Mouse (Mus musculus) retina, postnatal 1 day (tissue): ENCODE measurements around the gene Hoxc5.

Source experiments
- DNase-seq: peaks from one replicate; pipeline ENCODE4 v3.0.0-alpha.2; 2012

The Hoxc5 gene

DNA sequence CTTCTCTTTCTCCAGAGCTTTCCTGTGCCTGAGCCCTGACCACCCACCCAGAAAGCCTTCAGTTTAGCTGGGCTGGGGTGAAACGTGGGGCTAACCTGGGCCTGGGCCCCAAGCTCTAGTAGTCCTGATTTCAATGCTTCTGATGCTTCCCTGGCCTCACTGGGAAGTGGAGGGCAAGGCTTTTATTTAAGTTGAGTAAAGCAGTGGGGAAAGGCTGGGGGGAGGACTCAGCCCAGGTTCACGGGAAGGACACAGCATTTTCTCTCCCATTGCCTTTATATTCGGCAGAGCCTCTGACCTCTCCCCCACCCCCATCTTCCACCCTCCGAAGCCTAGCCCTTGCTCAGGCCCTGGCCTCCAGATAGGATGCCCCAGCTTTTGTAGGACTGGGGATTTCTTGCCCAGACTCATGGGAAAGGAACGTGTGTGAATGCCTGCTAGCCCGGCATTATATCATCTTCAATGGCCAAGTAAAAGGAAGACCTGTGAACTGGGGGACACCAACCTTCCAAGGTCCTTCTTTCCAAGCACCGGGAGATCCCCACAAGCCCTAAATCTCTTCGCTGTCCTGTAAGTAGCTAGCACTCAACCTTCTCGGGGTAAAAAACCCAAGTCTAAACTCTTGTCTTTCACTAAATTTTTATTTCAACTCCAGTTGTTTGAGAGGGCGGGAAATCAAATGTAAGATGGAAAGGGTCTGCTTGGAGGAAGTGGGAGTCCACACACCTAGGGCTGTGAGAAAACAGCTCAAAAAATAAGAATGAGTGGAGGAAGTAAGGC is 71.6 kb downstream of the Hoxc5 start:
- DNase-seq: no peak

GRCm38 (mm10) chr15:103039609-103040008 is 72.4 kb downstream of the Hoxc5 start:
- DNase-seq: no peak

DNA sequence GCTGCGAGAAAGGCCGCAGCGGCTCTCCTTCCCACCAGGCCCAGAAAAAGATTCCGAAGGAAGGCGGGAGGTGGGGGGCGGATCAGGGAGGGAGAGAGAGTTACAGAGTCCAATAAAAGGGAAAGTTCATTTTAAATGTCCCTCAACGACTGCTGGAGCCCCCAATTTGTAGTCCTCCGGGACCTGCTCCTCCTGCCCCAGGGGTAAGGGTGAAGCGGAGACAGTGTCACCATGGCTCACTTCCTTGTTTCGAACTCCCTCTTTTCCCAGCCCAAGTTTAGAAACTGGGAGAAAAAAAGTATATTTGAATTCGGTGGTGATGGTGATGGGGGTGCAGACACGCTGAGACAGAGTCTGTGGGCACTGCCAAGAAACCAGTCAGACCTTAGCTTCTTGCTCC is 73.4 kb downstream of the Hoxc5 start:
- no peak for DNase-seq

DNA sequence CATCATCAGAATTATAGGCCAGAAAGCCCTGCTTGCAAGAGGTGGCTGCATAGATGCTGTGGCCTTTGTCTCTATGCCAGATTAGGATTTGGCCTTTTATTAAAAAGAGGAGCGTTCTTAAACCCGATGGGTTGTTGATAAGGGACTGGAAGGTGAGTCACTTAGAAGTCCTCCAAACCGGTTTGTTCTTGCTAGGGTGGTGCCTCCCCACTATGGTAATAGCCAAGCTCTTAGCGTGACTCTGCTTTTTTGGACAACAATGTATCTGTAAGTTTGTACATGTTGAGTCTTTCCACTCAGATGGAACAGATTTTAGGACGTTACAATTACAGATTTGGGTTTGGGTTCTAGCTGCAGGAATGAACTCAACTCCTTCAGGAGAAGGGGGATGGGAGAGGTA is 74.4 kb downstream of the Hoxc5 start:
- no peak for DNase-seq

GRCm38 (mm10) chr15:103042209-103042608 is 75.0 kb downstream of the Hoxc5 start:
- no peak for DNase-seq

DNA sequence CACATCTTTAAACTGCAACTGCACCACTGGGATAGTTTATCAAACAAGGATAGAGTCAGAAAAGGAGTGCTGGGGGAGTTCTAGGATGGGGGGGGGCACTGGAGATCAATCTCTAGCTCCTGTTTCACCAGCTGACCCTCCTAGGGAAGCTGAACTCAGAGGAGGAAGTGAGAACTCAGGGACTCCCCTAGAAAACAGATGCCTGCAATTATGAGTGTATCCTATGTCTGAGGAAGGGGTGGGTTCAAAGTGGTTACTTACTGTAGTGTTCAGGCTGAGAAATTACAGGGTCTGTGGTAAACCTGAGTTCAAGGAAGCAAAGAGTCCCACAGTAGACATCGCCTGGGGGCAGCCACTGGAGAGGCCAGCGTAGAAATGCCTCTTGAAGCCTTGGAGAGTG is 84.4 kb downstream of the Hoxc5 start:
- DNase-seq: no peak

DNA sequence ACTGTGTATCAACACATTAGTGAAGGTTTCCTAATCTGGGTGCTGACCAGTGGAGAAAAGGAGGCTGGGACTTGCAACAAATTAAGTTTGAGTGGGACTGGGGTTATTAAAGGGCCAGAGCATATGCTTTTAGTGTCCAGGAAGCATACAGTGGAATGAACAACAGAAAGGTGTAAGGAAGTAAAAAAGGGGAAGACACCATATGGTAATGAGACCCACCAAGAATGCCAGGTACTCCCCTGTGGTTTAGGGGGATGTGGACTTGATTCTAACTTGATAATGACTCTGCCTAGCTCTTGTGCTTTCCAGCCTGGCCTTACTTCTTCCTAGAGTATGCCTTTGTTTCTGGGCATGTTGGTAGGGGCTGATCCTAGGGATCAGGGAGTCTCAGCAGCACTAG is 86.0 kb downstream of the Hoxc5 start:
- no peak for DNase-seq

GRCm38 (mm10) chr15:103056396-103056795 is 89.2 kb downstream of the Hoxc5 start:
- no peak for DNase-seq

- DNase-seq: peak; percentile 37
Measured at GRCm38 (mm10) chr15:103058715-103059114, 91.5 kb downstream of the Hoxc5 start.

DNA sequence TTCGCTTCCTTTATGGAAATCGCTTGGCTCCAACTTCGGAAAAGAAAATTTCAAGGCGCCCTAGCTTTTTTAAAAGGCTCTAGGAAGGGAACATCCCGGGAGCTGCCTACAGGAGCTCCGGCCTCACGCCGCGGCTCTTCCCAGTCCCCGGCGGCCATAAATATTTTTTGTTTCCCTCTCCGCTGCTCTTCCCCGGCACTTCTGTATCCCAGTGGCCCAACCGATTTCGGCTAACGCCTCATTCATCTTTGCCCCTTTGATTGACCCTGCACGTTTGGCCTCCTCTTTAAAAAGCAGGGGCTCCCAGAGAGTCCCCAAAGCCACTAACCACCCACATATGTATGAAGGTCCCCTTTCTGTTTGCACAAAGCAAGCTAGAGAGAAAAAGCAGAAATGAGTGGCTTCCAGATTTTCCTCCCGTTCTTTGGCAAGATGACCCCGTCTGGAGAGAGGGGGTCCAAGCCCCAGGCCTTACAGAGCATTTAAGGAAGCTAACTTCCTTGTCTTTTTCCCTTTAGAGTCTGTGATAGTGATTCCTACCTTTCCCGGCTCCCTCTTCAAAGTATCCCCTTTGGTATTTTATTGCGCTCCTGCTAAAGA is 92.2 kb downstream of the Hoxc5 start:
- DNase-seq: peak; percentile 26

GRCm38 (mm10) chr15:103060021-103060340 is 92.7 kb downstream of the Hoxc5 start:
- DNase-seq: no peak

DNA sequence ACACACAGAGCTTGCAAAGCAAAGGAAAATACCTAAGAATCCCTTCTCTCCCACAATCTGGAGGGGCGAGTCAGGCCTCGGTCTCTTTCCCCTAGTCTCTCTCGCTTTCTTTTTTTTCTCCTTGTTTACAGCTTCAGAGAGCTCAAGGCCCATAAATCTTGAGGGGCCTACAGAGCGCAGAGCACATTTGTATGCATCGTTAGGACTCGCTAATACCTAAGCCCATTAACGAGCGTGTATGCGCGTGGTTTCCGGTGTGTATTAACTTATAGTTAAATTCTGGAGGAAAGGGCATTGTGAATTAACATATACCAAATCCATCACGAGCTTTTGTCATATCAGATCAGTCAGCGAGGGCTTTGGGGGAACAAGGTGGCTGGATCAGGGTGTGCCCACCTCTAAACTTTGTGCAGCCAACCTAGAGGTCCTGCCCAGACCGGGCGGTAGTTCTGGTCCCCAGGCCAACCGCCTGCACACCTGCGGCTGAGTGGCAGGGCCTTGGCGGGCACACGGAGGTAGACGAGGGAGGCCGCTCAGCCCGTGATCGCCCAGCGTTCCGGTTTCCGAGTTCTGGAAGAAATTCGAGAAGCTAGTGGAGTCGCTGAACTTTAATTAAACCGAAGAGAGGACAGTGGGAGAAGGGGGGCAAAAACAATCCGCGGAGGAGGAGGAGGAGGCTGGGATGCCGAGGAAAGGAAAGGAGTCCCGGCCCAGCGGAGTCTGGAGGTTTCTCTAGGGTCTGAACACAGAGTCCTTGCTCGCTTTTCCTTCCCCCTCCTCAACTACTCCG is 93.3 kb downstream of the Hoxc5 start:
- DNase-seq: peak; percentile 34

DNA sequence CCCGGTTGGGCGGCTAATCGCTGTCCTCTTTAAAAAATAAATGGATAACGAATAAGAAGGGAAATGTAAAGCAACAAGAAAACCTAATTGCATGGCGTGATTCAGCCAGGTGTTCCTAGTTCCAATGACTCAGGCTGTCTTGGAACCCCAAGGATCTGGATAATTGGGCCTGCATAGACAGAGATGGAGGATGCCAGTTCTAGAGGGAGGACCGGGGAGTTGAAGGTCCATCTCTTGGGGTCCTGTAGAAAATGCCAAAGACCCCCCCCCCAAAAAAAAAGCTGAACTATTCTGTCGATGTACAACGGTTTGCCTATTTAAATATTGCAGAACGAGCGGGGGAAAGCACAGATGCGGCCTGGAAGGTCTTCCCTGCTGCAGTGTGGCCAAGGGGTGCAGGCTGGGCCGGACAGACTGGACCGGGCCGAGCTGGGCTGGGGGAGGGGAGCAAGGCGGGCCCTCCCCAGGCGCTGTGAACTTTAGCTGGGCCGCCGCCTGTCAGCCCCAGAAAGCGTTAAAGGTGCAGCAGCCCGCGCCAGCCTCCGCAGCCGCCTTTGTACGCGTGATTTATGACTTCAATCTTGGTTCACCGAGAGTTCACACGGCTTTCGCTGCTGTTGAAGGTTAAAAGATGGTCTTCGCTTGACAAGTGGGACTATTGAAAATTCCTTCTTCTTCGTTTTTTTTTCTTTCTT is 94.0 kb downstream of the Hoxc5 start:
- peak; percentile 24 for DNase-seq

- DNase-seq: no peak
Measured at GRCm38 (mm10) chr15:103061988-103062387, 94.7 kb downstream of the Hoxc5 start.

DNA sequence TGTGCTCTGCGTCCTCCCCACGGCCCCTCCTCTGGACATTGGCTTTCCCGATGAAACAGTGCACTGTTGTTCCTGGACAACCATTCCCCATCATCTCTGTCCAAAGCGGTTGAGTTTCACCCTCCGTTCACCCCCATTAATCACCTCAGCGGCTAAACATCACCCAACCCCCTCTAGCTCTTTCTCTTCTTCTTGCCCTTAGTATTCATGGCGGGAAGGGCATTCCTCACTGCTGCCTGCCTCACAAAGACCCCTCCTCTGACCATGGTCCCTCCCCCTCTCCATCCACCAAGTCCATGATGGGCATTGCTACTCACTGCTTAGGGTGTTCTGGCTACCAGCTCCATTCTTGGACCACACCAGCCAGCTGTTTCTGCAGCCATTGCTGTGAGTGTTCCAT is 98.4 kb downstream of the Hoxc5 start:
- no peak for DNase-seq
